Mouse (Mus musculus) cerebellum, adult 2 months (tissue): Measurements from ENCODE around the gene E130308A19Rik. TPM values are rescaled to one million over a fixed set of nuclear protein-coding genes. Genes with fewer than 3 reads are reported as not detected.

Source experiments
- DNase-seq, 2 experiments: peaks; one replicate each; pipeline ENCODE4 v3.0.0; 2021
- H3K27ac ChIP-seq: fragments of 200-500 bp; 2 replicates; pipeline ENCODE4 v1.5.1; 2012; ENCODE audit warnings: low read length, control low read depth, inconsistent platforms; ENCODE audit not compliant: insufficient read depth
- H3K27me3 ChIP-seq: fragments of 200-500 bp; 2 replicates; pipeline ENCODE4 v1.6.1; 2012; ENCODE audit warnings: inconsistent platforms, mild to moderate bottlenecking, low read length, moderate library complexity; ENCODE audit not compliant: control insufficient read depth, insufficient read depth
- H3K4me1 ChIP-seq: fragments of 200-500 bp; 2 replicates; pipeline ENCODE4 v1.6.1; 2011; ENCODE audit warnings: low read length; ENCODE audit not compliant: control insufficient read depth, insufficient read depth
- H3K4me3 ChIP-seq: fragments of 200-500 bp; replicated peaks from 2 replicates; pipeline ENCODE3; 2011; ENCODE audit warnings: mild to moderate bottlenecking, low read depth, low read length, control low read depth; ENCODE audit not compliant: insufficient read depth
- CTCF ChIP-seq: fragments of 200-500 bp; IDR thresholded peaks from 2 replicates; pipeline ENCODE4 v1.5.1; 2011; ENCODE audit warnings: low read depth, mild to moderate bottlenecking, control low read depth, low read length, moderate library complexity, borderline replicate concordance; ENCODE audit not compliant: insufficient read depth
- POLR2A ChIP-seq: fragments of 200-500 bp; IDR thresholded peaks from 2 replicates; pipeline ENCODE4 v1.6.1; 2011; ENCODE audit warnings: low read length, control low read depth, borderline replicate concordance; ENCODE audit not compliant: insufficient read depth
- WGBS: fragments of 180-500 bp; shearing (Covaris S2); methylation state at CpG from one replicate; pipeline ENCODE4 v1.1.7; 2018; 5-methylcytosine and 5-hydroxymethylcytosine counted together
- polyA plus RNA-seq: library from polyadenylated mRNA; depleted of rRNA; stranded (reverse); fragments of >200 nt; gene quantifications from 2 replicates; pipeline ENCODE4 v1.2.3, GENCODE M21; 2012

E130308A19Rik gene
- polyA plus RNA-seq, 1 experiment: 8.8 TPM

GRCm38 (mm10) chr4:59757452-59758435 is 131.7 kb downstream of the E130308A19Rik start:
- Histone ChIP-seq H3K4me3 (no peak overlapping the region), H3K4me1 (peaks cover 4% of the 10 kb centered on the region; the same call in 1 of the 2 replicates), H3K27ac (no peak overlapping the region), H3K27me3 (no peaks in the 10 kb centered on the region)
- DNase-seq: no peak
- TF ChIP-seq CTCF (no peak), POLR2A (no peak)
- 80% methylated on average over 12 of the region's 12 CpGs for WGBS

GRCm38 (mm10) chr4:59760016-59760415 is 134.0 kb downstream of the E130308A19Rik start:
- no peak for DNase-seq
- WGBS: 75% methylated on average over 4 of the region's 4 CpGs
- no peak overlapping the region for H3K4me3 ChIP-seq
- no peaks in the 10 kb centered on the region for H3K27me3 ChIP-seq
- H3K4me1 ChIP-seq: peaks cover 4% of the 10 kb centered on the region; the same call in 1 of the 2 replicates
- no peak overlapping the region for H3K27ac ChIP-seq
- TF ChIP-seq CTCF (no peak), POLR2A (no peak)

- no peaks in the 10 kb centered on the region for H3K27me3 ChIP-seq
- no peak for DNase-seq
- peaks cover 4% of the 10 kb centered on the region; the same call in 1 of the 2 replicates for H3K4me1 ChIP-seq
- TF ChIP-seq CTCF (no peak), POLR2A (no peak)
- WGBS: 48% methylated on average over 10 of the region's 10 CpGs
- H3K4me3 ChIP-seq: no peak overlapping the region
- no peak overlapping the region for H3K27ac ChIP-seq
Measured at GRCm38 (mm10) chr4:59760636-59761364, 134.8 kb downstream of the E130308A19Rik start.

- TF ChIP-seq POLR2A (no peak), CTCF (no peak)
- WGBS: 90% methylated on average over 4 of the region's 4 CpGs
- no peak overlapping the region for H3K4me3 ChIP-seq
- H3K27ac ChIP-seq: no peak overlapping the region
- H3K4me1 ChIP-seq: no peaks in the 10 kb centered on the region
- no peaks in the 10 kb centered on the region for H3K27me3 ChIP-seq
- no peak for DNase-seq
Measured at GRCm38 (mm10) chr4:59761365-59761729, 135.3 kb downstream of the E130308A19Rik start.

- Histone ChIP-seq H3K27ac (no peak overlapping the region), H3K4me3 (no peak overlapping the region), H3K27me3 (no peaks in the 10 kb centered on the region), H3K4me1 (no peaks in the 10 kb centered on the region)
- 67% methylated on average over 7 of the region's 7 CpGs for WGBS
- TF ChIP-seq CTCF (no peak), POLR2A (no peak)
- no peak for DNase-seq
Measured at GRCm38 (mm10) chr4:59764950-59765349, 138.9 kb downstream of the E130308A19Rik start.

GRCm38 (mm10) chr4:59765385-59766005 is 139.5 kb downstream of the E130308A19Rik start:
- Histone ChIP-seq H3K4me1 (no peaks in the 10 kb centered on the region), H3K27me3 (no peaks in the 10 kb centered on the region), H3K27ac (no peak overlapping the region), H3K4me3 (no peak overlapping the region)
- DNase-seq: peak in 1 of 2 experiments; percentile 23
- WGBS: 29% methylated on average over 7 of the region's 7 CpGs
- TF ChIP-seq CTCF: no peak
- no peak for TF ChIP-seq POLR2A

- no peak overlapping the region for H3K27ac ChIP-seq
- TF ChIP-seq POLR2A (no peak), CTCF (no peak)
- H3K4me1 ChIP-seq: no peaks in the 10 kb centered on the region
- DNase-seq: no peak
- H3K4me3 ChIP-seq: no peak overlapping the region
- no peaks in the 10 kb centered on the region for H3K27me3 ChIP-seq
- WGBS: 96% methylated on average over 2 of the region's 2 CpGs
Measured at GRCm38 (mm10) chr4:59767717-59768116, 141.7 kb downstream of the E130308A19Rik start.
